Mouse (Mus musculus) heart, postnatal 4 days (tissue): ENCODE measurements around the gene Olfr645. TPM values are rescaled to one million over a fixed set of nuclear protein-coding genes. Genes with fewer than 3 reads are reported as not detected.

Experiments
- DNase-seq: peaks from one replicate; pipeline ENCODE4 v3.0.0; 2021
- total RNA-seq, 2 experiments: library from RNA; stranded (reverse); gene quantifications; 2 replicates each; pipeline ENCODE4 v1.2.3; 2021

The Olfr645 gene
- total RNA-seq, result not detected

DNA sequence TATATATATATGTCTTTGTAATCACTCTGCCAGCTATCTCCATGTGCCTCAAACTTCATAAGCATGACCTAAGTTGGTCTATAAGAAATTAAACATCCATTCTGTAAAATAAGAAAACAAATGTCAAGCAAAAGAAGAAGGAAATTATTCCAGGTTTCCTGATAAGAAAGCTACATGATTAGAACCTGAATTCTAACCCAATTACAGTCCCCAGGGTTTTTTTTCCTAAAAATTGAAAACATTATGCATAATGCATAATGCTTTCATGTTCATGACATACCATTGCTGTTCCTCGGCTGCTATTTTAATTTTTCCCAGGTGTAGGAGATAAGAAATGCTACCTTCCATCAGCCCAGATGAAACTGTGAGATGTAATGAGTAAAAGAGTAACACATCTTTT is at the start of gene Olfr645:
Olfr645 (minus strand) TSS at position 101 of the 400 bp plus-strand sequence.
- DNase-seq, result no peak

DNA sequence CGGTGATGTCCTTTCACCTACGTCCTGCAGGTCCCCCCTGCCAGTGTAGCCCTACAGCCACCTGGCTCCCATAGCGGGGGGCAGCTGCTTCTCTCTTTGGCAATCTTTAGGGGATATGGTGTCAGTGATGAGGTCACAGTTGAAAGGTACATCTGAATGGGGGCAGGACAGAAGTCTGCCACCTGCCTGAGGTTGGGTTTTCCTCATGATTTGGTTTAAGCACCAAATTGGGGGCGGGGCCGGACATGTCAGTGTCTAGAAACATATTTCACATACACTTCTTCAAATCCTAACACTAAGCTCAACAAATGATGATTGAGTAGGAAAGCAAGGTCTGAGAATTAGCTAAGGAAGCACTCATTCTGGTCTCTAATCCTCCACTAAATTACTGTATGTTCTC is 44.5 kb upstream of the Olfr645 start, which contains the start of gene Ubqln5:
Ubqln5 (minus strand) TSS at position 101 of the 400 bp plus-strand sequence.
- DNase-seq, result no peak

DNA sequence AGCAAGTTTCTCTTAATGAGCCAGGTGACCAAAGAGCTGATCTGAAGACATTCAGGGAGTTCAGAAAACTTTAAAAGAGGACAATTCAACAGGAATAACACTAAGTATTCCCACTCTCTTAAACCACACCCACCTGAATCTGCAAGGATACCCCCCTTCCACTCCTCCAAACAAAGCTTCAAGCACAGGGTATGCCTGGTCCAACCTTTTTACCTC is 19.4 kb upstream of the Olfr645 start, which contains the start of gene Olfr646:
Olfr646 (plus strand) TSS at position 117 of the 216 bp plus-strand sequence.
- DNase-seq, result no peak

DNA sequence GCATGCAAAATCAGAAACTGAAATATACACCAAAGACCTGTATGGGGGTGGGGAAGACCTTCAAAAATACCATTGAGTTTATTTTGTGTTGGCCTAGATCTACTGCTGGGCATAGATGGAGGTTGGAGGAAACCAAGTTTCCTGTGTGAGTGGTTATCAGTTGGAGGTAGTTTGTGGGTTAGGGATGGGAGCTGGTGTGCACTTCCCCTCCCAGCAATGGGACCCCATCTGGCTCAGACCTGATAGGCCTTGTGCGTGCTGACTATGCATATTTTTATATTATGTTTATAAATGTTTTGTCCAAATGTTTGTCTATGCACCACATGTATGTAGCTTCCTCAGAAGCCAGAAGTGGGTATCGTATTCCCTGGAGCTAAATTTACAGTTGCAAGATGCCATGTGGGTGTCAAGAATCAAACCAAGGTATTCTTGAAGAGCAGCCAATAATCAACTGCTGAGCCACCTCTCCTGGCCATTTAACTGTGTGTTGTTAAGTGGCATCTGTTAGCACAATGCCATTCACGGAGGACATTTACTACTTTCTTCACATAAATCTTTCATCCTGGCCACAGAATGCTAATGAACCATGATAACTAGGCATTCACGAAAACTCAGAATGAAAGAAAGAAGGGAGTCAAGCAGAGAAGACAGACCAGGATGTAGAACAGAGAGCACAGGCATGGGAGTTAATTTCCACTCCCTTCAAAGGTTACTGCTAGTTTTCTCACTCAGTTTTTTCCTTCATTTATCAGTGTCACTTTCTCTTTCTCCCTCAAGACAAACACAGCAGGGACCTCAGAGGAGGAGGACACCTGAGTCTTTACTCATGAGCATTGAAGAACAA is 18.9 kb upstream of the Olfr645 start:
- DNase-seq, result no peak

DNA sequence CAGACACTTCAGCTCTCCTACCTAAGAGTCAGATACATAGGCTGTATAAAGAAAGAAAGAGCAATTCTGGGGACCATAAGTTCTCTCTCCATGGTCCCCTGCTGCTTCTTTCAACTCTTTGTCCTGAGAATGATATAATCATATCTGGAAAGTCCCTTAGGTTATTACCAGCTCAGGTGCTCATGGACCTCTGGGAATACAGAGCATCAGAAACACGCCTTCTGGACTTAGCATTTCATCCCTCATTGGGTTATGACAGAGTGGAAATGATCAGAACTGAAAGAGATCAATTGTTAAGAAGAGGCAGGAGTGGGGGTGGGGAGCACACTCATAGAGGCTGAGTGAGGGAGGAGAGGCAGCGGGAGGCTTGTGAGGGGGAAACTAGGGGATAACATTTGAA is 13.5 kb downstream of the Olfr645 start, which contains the start of gene Olfr644:
Olfr644 (minus strand) TSS at position 101 of the 400 bp plus-strand sequence.
- DNase-seq, result no peak

DNA sequence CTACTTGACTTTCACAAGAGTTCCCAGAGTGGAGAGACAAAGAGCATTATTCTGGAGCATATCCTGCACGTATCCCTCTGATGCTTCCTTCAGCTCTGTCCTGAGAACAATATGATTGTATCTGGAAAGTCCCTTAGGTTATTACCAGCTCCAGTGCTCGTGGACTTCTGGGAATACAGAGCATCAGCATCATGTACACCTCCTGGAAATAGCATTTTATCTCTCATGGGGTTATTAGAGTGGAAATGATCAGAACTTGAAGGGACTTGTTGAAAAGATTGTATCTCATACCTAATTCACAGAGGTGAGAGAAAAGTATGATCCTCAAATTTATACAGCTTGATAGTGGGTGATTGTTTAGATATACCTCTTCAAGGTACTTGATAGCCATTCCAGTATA is 23.9 kb downstream of the Olfr645 start, which contains the start of gene 4930516K23Rik:
4930516K23Rik (minus strand) TSS at position 101 of the 400 bp plus-strand sequence.
- no peak for DNase-seq

DNA sequence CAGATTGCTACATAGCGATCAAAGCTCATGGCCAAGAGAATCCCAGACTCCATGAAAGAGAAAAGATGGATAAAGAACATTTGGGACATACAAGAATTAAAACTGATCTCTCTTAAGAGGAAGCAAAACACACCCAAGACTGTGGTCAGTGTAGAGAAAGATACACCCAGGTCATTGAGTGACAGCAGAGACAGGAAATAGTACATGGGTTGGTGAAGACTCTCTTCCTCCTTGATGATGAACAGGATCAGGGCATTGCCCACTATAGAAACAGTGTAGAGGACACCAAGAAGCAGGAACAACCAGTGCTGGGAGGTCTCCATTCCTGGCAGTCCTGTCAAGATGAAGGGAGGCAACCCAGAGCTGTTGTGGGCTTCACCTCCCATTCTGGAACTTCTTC is 26.1 kb downstream of the Olfr645 start:
- no peak for DNase-seq

DNA sequence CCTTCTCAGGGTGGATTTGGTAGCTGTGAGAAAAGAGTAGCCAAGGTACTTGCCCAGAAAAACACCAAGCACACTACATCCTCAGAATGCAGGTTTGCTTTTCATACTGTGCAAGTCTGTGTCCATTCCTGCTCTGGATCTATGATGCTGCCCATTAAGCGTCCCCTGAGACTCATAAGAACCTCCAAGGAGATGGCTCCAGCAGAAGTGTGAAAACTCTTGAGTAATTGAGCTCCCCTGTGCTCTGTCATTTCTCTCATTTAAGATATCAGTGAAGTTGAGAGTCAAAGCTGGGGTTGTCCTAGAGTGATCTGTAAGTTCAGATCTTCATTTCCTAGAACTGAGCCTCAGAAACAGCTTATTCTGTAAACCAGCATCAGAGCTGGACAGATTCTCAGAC is 32.7 kb downstream of the Olfr645 start, which contains the start of gene Olfr642:
Olfr642 (minus strand) TSS at position 101 of the 400 bp plus-strand sequence.
- no peak for DNase-seq

DNA sequence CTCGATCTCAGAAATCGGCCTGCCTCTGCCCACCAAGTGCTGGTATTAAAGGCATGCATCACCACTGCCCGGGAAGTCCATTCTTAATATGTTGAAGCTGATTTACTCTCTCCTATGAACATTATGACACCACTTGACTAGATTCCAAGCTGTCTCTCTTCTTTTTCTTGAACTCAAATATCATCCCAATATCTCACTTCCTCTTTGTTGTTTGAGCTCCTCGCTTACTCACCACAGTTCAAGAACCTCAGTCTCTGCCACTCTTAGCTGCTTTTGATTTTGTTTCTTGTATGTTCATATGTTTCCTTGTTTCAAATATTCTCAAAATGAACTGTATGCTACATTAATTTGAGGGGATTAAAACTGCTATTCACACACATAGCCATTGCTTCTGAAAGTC is 34.5 kb downstream of the Olfr645 start:
- DNase-seq, result no peak

DNA sequence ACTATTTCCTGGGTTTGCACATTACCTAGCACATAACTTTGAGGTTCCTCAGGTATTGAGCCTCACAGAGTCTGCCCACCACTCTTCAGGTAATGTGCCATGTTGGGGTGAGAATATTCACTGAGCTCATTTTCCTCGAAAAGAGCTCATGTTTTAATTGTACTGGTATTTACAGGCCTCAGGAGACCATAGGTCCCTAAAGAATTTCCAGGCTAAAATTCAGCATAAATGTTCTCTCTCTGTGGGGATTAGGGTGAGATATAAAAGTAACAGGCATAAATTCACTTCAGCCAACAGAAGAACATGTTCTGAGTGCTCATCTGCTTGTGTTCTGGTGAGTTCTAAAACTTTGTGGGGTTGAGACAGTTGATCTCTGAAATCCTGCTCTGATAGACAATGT is 50.1 kb downstream of the Olfr645 start, which contains the start of gene Olfr641:
Olfr641 (plus strand) TSS at position 301 of the 400 bp plus-strand sequence.
- no peak for DNase-seq

Other genes with a start within 250 kb of the Olfr645 start
- gene Hbb-bh2, start 244.9 kb downstream of the Olfr645 start, total RNA-seq, result not detected
- not detected for gene Hbb-bh1, start 242.3 kb downstream of the Olfr645 start, total RNA-seq
- gene Hbb-y, start 232.2 kb downstream of the Olfr645 start, total RNA-seq, result under 1 TPM in 1 of 2 experiments, not detected in 1; 0.74 TPM
- not detected for gene Olfr66, start 199.2 kb downstream of the Olfr645 start, total RNA-seq
- not detected for gene Olfr64, start 191.0 kb downstream of the Olfr645 start, total RNA-seq
- not detected for gene Olfr65, start 182.0 kb downstream of the Olfr645 start, total RNA-seq
- gene Olfr631, start 156.6 kb downstream of the Olfr645 start, total RNA-seq, result not detected
- gene Olfr632, start 151.1 kb downstream of the Olfr645 start, total RNA-seq, result not detected
- gene Olfr633, start 141.0 kb downstream of the Olfr645 start, total RNA-seq, result not detected
- gene Olfr635, start 114.3 kb downstream of the Olfr645 start, total RNA-seq, result under 1 TPM in 1 of 2 experiments, not detected in 1; 0.05 TPM
- gene Olfr638, start 86.7 kb downstream of the Olfr645 start, total RNA-seq, result not detected
- under 1 TPM in 1 of 2 experiments, not detected in 1; 0.05 TPM for gene Olfr639, start 68.2 kb downstream of the Olfr645 start, total RNA-seq
- not detected for gene Olfr640, start 59.9 kb downstream of the Olfr645 start, total RNA-seq
- not detected for gene Olfr641, start 50.0 kb downstream of the Olfr645 start, total RNA-seq
- not detected for gene Olfr642, start 32.8 kb downstream of the Olfr645 start, total RNA-seq
- gene 4930516K23Rik, start 24.0 kb downstream of the Olfr645 start, total RNA-seq, result not detected
- gene Olfr644, start 13.6 kb downstream of the Olfr645 start, total RNA-seq, result not detected
- gene Olfr646, start 19.4 kb upstream of the Olfr645 start, total RNA-seq, result not detected
- gene Ubqln5, start 44.4 kb upstream of the Olfr645 start, total RNA-seq, result not detected
- gene Olfr643, start 51.9 kb upstream of the Olfr645 start, total RNA-seq, result not detected
- gene Ubqln3, start 57.8 kb upstream of the Olfr645 start, total RNA-seq, result not detected
- gene Ubqlnl, start 65.1 kb upstream of the Olfr645 start, total RNA-seq, result not detected
- gene Olfm5, start 79.4 kb upstream of the Olfr645 start, total RNA-seq, result not detected
- gene Olfr648, start 97.9 kb upstream of the Olfr645 start, total RNA-seq, result under 1 TPM in 1 of 2 experiments, not detected in 1; 0.11 TPM
- not detected for gene Olfr649, start 110.5 kb upstream of the Olfr645 start, total RNA-seq
- gene Trim6, start 133.3 kb upstream of the Olfr645 start, total RNA-seq, result 1 to 10 TPM; 1.2 to 1.7 TPM
- 1 to 10 TPM; 3.2 TPM for gene Trim34a, start 159.0 kb upstream of the Olfr645 start, total RNA-seq
- gene Trim5, start 202.6 kb upstream of the Olfr645 start, total RNA-seq, result 1 to 10 TPM; 1.7 to 2.1 TPM
- 1 to 10 TPM; 5.9 to 7.5 TPM for gene Trim12a, start 230.0 kb upstream of the Olfr645 start, total RNA-seq
- gene Trim34b, start 244.0 kb upstream of the Olfr645 start, total RNA-seq, result under 1 TPM; 0.16 to 0.21 TPM